Mouse (Mus musculus): ENCODE measurements around the gene Coa4.

Gene Coa4

DNA sequence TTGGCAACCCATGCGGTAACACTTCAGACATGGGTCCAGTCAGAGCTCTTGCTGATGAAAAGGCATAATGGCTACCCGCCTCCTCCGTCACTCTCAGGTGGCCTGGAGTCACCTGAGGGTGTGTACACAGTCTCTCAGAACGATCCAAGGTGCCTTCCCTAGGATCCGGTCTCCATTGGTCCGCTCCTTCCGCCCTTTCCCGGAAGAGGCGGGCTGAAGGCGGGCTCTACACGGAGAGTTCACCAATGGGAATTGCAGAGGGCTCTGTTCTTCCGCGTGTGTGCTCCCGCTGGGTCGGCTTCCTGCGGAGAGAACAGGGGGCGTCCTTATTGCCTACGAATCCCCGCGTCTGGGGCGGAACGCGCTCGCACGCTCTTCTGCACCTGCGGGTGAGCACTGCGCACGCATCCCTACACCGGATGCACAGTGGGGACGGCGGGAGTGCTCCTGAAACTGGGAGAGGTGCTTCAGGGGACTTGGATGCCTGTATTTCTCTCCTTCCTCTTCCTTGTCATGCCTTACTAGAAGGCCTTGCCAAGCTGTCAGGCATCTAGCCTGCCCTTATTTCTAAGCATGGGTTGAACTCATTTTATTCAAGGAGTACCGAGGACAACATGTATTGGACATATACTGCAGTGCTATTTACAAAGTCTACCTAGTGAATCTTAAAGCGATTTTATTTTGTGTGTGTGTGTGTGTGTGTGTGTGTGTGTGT lies at the start of gene Coa4:
Gene Coa4, plus strand, starts transcription at position 268 of the 715 bp plus-strand sequence.
- DNase-seq (ENCODE audit: low spot score in 2 of 2): peak; percentile 84

DNA sequence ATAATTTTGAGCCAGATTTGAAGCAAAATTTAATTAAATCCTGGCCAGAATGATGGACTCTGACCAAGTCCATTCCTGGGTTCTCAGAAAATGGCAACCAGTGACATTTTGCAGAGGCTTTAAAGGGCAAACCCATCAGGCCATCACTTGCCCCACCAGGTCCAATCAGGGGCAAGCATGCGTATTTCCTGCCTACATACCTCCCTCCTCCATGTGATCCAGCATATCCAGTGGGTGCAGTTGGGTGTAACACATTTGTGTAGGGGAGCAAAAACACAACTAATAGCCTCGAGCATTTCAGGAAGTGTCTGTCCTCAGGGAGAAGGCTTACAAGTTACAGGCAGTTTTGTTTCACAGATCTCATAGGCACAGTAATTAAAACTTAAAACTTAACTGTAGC lies 49.6 kb upstream of the Coa4 start:
- DNase-seq (ENCODE audit: low spot score in 2 of 2): no peak

DNA sequence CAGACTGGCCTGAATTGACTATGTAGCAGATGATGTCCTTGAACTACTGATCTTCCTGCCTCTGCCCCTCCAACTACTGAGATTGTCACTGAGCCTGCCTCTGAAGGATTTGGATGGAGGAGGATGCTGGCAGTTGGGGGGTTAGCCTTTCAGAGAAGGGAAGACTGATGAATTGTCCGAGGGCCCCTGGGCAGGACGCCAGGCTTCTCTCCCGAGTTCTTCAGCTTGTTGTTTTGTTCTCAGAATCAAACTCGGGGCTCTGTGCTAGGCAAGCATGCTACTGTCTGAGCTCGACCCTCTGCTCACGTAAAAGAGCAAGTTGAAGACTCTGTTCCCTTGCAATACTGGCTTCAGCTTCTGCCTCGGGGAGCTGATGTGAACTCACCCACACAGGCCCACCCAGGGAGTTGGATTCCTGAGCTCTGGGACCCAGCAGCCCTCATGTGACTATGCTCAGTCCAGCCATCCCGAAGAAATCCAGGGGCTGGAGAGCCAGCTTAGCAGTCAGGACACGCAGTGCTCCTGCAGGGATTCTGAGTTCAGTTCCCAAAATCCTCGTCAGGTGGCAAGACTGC lies 48.3 kb upstream of the Coa4 start:
- DNase-seq (ENCODE audit: low spot score in 2 of 2): no peak

DNA sequence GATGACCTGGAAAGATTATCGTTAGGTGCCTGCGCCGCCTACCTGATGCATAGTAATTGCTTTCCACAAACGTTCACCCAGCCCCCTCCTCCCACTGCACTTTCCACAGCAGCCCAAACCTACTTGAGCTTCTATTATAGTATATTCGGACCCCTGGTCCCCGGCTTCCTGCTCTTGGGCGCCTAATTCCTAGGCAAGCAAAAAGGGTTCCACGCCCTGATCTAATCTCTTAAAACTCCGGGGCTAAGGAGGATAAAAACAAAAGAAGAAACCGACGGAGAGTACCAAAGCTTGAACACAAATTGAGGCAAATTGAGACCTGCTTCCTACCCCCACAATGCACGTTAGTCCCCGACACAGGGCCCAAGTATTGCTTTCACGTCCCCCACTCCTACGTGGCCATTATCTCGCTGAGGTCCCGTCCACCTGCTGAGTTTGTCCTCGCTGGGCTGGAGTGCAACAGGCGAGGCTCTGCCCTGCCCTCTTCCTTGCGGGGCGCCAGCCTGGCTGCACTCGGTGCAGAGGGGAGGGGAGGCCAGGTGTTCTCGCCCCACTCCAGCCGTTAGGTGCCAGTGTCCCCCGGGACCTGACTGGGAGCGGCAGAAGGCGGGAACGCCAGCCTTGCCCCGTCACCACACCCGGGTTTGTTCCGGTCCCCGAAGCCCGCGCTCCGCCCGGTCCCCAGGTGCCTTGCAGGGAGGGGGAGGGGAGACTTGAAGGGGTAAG lies 44.3 kb upstream of the Coa4 start:
- no peak for DNase-seq (ENCODE audit: low spot score in 2 of 2)

DNA sequence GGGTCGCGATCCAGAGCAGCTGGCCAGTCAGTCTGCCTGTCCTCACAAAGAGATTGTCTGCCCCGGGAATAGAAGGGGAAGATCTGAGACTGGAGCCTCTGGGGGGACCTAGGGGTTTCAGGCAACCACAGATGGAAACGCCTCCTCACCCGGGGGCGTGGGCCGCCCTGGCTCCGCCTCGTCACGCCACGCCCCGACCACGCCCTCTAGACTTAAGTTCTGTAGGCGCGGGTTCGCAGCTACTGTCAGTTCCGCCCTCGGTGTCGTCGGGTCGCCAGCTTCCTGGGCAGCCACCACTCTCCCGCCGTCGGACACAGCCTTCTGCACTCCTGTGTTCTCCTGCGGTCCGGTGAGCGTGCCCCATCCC lies 43.8 kb upstream of the Coa4 start, which contains the start of gene Ucp2:
Gene Ucp2, plus strand, starts transcription at position 221 of the 367 bp plus-strand sequence.
- peak; percentile 85 for DNase-seq (ENCODE audit: low spot score in 2 of 2)

DNA sequence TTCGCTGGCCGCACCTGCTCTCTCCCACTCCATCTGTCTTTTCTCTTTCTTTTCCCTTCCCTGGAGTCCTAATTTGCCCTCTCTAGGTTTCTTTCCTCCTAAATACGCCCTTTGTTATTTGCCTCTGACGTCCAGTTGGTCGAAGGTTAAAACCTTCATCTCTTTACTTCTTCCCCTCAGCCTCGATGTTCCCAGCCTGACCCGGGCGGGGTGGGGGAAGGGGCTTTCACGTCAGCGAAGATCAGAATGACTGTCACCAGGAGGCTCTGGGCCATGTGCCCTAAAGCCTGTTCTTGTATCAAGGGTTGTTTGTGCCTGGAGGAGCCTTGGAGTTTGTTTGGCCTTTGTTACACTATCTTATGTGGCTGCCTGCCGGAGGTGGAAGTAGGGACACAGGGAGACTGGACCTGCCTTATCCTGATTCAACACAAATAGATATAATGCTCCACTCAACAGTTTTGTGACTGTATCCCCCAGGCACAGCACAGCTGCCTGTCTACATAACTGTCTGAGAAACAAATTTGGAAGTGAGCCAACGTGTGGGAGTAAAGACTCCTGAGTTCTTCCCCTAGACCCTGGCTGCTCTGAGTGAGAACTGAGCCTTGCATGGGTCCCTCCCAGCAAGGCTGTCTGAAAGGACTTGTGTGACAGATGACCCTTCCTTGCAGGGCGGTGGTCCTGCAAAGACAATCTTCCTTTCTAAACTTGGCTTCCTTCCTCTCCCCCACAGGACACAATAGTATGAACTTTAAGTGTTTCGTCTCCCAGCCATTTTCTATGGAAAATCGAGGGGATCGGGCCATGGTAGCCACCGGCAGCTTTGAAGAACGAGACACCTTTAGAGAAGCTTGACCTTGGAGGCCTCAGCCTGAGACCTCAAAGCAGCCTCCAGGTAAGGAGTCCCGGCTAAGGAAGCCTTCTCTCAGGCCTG lies 43.1 kb upstream of the Coa4 start:
- peak; percentile 52 to 58 for DNase-seq (ENCODE audit: low spot score in 2 of 2)

DNA sequence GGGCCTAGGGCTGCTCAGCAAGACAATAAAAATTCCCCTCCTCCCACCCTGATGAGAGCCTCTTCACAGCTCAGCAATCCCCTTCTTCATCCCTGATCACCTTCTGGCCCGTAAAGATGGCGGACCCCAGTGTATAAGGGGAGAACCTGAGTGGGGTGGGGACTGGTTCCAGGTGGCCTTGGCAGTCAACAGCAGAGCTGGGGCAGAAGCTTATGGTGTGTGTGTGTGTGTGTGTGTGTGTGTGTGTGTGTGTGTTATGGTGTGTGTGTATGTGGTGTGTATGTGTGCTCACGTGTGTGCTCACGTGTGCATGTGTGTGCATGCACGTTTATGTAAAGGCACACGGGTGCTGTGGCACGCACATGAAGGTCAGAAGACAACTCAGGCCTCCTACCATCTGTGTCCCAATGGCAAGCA lies 42.4 kb upstream of the Coa4 start:
- DNase-seq (ENCODE audit: low spot score in 2 of 2): no peak

DNA sequence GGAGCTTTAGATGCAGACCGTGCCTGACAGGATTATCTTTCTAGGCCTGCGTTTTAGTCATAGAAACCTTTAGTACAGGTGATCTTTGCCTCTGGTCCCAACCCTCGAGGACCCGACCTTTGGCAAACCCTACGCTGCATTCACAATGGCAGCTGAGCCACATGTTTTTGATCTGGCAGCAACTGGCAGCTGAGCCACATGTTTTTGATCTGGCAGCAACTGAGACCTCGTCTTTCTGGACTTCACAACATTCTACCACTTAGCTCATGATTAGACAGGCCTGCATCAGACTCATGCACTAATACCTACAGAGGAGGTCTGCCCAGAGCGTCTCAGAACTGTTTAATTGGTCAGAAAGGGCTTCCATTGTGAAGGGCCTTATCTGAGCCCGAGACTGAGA lies 41.8 kb upstream of the Coa4 start:
- peak in 1 of 2 experiments; percentile 43 for DNase-seq (ENCODE audit: low spot score in 2 of 2)

DNA sequence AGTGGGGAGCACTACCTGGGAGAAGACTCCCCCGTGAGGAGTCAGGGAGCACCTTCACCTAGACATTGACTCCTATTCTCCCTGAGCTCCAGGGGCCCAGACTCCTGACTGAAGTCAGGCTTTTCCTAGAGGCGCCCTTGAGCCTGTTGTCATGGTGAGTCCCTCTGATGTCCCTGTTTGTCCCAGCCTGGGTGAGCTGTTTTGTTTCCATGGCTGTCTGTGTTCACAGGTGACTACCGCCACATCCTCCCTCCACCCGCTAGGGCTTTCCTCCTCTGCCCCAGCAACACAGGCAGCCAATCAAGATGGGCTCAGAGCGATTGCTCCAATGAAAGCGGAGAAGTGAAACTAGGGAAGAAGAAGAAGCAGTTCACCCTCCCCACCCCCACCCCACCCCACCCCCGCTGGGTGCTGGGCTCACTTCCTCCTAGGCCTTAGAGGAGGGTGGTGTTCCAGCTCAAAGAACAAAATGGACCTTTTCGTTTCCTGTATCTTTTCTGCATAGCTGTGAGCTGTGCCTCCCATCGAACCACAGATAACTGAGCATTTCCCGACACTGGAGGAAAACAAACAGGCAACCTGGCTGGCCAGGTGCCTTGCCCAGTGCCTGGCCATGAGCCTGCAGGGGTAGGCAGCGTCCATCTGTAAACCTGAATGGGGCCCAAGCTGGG lies 41.2 kb upstream of the Coa4 start:
- DNase-seq (ENCODE audit: low spot score in 2 of 2): peak; percentile 85 to 90

DNA sequence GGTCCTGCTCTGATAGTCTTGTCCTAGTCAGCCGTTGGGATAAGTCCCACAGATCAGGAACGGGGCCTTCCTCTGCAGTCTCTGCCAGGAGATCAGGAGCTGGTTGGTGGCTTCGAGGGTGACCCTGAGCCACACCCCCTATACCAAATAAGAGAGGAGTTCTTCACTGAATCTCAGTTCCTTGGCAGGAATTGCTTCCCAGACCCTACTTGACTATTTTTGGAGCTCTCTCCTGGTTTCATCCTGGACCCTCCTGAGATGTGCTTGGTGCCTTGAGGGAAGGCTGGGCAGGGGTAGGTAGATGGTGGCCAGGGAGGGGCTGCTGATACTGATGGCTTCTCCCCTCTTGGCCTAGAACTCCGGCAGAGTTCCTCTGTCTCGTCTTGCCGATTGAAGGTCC lies 40.5 kb upstream of the Coa4 start:
- no peak for DNase-seq (ENCODE audit: low spot score in 2 of 2)

DNA sequence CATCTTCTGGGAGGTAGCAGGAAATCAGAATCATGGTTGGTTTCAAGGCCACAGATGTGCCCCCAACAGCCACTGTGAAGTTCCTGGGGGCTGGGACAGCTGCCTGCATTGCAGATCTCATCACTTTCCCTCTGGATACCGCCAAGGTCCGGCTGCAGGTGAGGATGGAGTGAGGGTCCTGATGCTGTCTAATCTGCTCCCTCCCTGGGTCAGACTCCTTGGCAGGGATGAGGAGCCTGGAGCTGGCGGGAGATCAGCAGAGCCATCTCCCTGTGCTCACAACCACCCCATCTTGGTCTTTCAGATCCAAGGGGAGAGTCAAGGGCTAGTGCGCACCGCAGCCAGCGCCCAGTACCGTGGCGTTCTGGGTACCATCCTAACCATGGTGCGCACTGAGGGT lies 40.1 kb upstream of the Coa4 start:
- no peak for DNase-seq (ENCODE audit: low spot score in 2 of 2)

DNA sequence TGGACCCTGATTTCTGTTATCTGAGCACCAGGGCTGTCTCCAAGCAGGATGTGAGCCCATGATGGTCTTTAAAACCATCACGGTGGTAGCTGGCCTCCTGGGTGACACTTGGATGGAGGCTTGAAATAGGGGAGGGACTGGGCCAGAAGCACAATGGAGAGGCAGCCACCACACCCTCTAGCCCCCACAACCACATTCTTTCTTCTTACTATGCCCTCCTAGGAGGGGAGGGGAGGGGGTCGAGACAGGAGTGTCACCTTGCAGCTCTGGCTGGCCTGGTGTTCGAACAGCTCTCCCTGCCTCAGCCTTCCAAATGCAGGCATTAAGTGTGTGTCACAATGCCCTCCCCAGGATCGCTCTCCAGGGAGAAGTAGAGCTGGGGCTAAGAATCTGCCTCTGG lies 39.5 kb upstream of the Coa4 start:
- DNase-seq (ENCODE audit: low spot score in 2 of 2): no peak

DNA sequence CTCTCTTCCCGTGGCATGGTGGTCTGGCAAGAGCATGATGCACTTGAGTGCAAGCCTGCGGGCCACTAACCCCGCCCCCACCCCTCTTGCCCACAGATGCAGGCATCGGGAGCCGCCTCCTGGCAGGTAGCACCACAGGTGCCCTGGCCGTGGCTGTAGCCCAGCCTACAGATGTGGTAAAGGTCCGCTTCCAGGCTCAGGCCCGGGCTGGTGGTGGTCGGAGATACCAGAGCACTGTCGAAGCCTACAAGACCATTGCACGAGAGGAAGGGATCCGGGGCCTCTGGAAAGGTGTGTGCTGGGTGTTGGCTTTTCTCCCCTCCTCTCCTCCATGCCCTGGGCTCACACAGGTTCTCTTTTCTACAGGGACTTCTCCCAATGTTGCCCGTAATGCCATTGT lies 38.9 kb upstream of the Coa4 start:
- no peak for DNase-seq (ENCODE audit: low spot score in 2 of 2)

DNA sequence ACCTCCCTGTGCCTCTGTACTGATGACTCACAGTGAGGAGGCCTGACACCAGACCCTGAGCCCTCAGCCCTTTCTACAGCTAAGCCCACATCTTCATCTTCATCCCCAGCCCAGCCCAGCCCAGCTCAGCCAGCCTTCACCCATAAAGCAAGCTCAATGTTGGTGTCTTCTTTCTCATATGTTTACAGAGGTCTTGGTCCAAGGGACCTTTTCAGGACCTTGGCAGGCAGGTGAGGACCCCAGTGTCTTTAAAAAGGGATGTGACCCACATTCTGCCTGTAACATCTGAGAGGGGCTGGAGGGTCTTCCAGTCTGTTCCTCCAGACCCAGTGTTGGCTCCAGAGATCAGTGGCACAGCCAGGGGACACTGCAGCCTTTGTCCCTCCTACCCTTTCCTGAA lies 37.4 kb upstream of the Coa4 start:
- no peak for DNase-seq (ENCODE audit: low spot score in 2 of 2)

DNA sequence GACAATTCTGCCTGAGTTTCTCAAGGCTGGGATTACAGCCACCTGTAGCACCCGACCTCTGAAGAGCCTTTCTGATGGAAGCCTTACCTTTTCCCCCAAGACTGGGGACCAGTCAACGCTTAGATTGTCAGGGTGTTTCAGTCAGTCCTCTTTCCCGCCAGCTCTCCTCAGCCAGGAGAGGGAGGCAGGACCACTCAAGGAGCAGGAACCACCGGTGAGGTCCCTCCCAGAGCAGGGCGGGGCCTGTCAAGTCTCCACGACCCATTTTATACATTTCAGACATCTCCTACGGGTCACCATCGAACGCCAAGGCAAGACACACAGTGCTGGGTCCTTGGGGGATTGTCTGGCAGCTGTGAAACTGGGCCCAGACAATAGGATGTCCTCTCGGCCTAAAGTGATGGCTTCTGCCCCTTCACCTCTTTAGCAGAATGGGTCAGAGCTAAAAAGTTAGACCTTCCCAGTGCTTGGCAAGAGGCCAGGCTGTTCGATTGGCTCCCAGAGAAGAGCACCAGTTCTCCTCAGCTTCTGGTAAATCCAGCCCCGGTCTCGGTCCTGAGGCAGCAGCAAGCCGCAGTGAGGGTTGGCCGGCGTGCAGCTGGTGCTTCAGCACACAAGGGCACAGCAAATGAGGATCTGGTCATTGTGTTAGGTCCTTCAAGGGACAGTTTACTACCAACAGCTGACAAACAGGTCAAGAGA lies 36.4 kb upstream of the Coa4 start:
- DNase-seq (ENCODE audit: low spot score in 2 of 2): no peak

DNA sequence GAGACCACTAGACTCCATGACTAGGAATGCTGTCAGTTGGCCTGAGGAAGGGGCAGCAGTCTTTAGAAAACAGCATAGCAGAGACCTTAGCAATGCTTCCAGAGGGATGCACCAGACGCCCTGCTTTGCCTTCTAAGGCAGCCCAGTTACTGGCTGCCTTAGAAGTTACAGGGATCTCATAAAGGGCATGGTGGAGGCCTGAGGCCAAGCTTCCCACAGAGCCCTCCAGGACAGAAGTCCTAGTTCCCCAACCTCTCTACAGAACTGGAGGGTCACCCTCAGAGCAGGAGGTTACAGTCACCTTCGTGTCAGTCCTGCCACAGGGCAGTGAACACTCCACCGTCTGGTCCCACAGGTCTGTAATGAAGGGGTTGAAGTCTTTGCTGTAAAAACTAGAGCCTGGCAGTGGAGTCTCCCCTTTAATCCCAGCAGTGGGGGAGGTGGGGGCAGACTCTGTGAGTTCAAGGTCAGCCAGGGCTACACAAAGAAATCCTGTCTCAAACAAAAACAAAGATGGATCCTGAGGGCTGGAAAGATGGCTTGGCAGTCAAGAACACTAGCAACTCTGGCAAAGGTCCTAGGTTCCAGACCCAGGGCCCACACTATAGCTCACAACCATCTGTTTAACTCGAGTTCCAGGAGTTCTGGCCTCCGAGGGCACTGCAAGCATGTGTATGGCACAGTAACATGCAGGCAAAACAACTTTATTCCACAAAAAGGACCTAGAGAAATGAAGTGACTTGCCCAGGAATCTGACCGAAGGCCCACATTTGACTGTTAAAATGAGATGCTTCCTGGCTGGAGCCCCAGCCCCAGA lies 35.6 kb upstream of the Coa4 start:
- DNase-seq (ENCODE audit: low spot score in 2 of 2): no peak

DNA sequence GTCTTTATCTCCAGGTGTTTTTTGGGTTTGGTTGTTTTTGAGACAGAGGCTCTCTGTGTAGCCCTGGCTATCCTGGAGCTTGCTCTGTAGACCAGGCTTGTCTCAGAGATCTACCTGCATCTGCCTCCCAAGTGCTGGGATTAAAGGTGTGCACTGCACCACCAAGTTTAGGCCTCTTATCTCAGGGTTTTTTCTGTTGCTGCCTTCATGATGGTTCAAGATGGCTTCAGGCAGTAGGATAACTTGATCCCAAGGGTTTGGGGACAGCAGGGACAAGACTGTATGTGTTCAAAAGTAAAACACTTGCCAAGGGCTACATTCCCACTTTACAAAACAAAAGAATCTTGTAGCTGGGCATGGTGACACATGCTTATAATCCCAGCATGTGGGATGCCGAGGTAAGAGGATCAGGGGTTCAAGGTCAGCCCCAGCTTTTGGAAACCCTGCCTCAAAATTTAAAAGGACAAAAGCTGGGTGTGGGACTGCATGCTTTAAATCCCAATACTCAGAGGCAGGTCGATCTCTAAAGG lies 35.0 kb upstream of the Coa4 start:
- no peak for DNase-seq (ENCODE audit: low spot score in 2 of 2)

DNA sequence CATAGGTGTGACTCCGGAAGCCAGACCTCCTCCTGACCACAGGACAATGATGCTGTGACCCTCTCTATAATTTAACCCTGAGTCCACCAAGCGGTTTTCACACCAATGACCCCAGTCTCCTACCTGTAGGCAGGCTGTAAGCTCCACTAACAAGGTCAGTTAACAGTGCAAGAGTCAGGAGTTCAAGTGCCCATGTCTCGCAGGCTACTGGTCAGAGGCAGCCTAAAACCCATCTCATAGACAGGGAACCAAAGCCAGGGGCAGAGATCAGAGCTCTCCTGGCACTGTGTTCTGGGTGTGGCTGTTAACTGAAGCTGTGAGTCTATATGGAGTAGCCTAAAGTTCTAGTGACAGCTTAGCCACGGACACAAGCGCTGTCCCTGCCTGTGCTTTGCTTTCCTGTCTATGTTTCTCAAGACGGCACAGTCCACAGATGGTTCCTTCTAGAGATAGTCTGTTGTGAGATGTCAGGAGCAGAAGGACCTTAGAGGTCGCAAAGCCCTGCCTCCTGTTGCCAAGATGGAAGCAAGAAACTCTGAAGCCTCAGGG lies 34.4 kb upstream of the Coa4 start:
- DNase-seq (ENCODE audit: low spot score in 2 of 2): no peak

DNA sequence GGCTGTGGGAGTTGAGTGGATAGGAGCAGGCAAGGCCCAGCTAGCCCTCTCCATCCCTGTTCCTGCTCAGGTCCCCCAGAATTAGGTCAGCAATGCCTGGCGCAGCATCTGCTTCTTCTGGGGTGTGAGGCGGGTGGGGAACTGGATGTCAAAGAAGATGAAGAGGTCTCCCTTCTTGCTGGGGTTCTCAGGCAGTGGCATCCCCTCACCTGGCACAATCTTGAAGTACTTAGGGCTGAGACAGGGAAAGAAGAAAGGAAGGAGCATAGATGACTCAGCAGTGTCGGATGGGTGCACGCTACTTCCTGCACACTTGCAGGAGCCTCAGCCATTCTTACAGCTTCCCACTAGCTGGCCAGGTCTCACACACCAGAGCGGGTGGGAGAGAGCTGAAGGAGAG lies 33.8 kb upstream of the Coa4 start:
- DNase-seq (ENCODE audit: low spot score in 2 of 2): no peak

Data from heart, adult 9 months (tissue).